Mouse (Mus musculus): Measurements from ENCODE around the gene Tmc5.

The Tmc5 gene

GRCm38 (mm10) chr7:118597201-118597600 is at the start of gene Tmc5:
Gene Tmc5 (plus strand): TSS chr7:118597297.
- H3K27me3 ChIP-seq (ENCODE audit: control insufficient read depth, insufficient read depth, low read length, poor library complexity, severe bottlenecking) = no peaks in the 10 kb centered on the region; the same call in 1 of the 2 replicates
- no peaks in the 10 kb centered on the region for H3K36me3 ChIP-seq (ENCODE audit: control insufficient read depth, insufficient read depth, low read length, poor library complexity, severe bottlenecking)
- no peak for DNase-seq (ENCODE audit: low read depth, low spot score)

GRCm38 (mm10) chr7:118547451-118547850 is 49.6 kb upstream of the Tmc5 start:
- DNase-seq (ENCODE audit: low read depth, low spot score) = no peak
- Histone ChIP-seq H3K27me3 (ENCODE audit: control insufficient read depth, insufficient read depth, low read length, poor library complexity, severe bottlenecking) (no peaks in the 10 kb centered on the region), H3K36me3 (ENCODE audit: control insufficient read depth, insufficient read depth, low read length, poor library complexity, severe bottlenecking) (no peaks in the 10 kb centered on the region)

- no peaks in the 10 kb centered on the region for H3K27me3 ChIP-seq (ENCODE audit: control insufficient read depth, insufficient read depth, low read length, poor library complexity, severe bottlenecking)
- no peaks in the 10 kb centered on the region for H3K36me3 ChIP-seq (ENCODE audit: control insufficient read depth, insufficient read depth, low read length, poor library complexity, severe bottlenecking)
- DNase-seq (ENCODE audit: low read depth, low spot score) = no peak
These were observed 43.2 kb upstream of the Tmc5 start for GRCm38 (mm10) chr7:118553881-118554280.

- Histone ChIP-seq H3K36me3 (ENCODE audit: control insufficient read depth, insufficient read depth, low read length, poor library complexity, severe bottlenecking) (no peaks in the 10 kb centered on the region), H3K27me3 (ENCODE audit: control insufficient read depth, insufficient read depth, low read length, poor library complexity, severe bottlenecking) (no peaks in the 10 kb centered on the region)
- DNase-seq (ENCODE audit: low read depth, low spot score) = no peak
These were observed 42.8 kb upstream of the Tmc5 start for GRCm38 (mm10) chr7:118554290-118554689.

- no peak for DNase-seq (ENCODE audit: low read depth, low spot score)
These were observed 28.0 kb upstream of the Tmc5 start for GRCm38 (mm10) chr7:118569121-118569543.

GRCm38 (mm10) chr7:118571350-118571749 is 25.7 kb upstream of the Tmc5 start:
- Histone ChIP-seq H3K27me3 (ENCODE audit: control insufficient read depth, insufficient read depth, low read length, poor library complexity, severe bottlenecking) (no peaks in the 10 kb centered on the region), H3K36me3 (ENCODE audit: control insufficient read depth, insufficient read depth, low read length, poor library complexity, severe bottlenecking) (no peaks in the 10 kb centered on the region)
- DNase-seq (ENCODE audit: low read depth, low spot score) = no peak

More at GRCm38 (mm10) chr7:118569121-118569543, 28.0 kb upstream of the Tmc5 start:
- Histone ChIP-seq H3K27me3 (ENCODE audit: control insufficient read depth, insufficient read depth, low read length, poor library complexity, severe bottlenecking) (no peaks in the 10 kb centered on the region), H3K36me3 (ENCODE audit: control insufficient read depth, insufficient read depth, low read length, poor library complexity, severe bottlenecking) (no peaks in the 10 kb centered on the region)

- Histone ChIP-seq H3K36me3 (ENCODE audit: control insufficient read depth, insufficient read depth, low read length, poor library complexity, severe bottlenecking) (no peaks in the 10 kb centered on the region), H3K27me3 (ENCODE audit: control insufficient read depth, insufficient read depth, low read length, poor library complexity, severe bottlenecking) (no peaks in the 10 kb centered on the region)
- DNase-seq (ENCODE audit: low read depth, low spot score) = no peak
These were observed 25.1 kb upstream of the Tmc5 start for GRCm38 (mm10) chr7:118572039-118572438.

GRCm38 (mm10) chr7:118578269-118578668 is 18.8 kb upstream of the Tmc5 start:
- H3K27me3 ChIP-seq (ENCODE audit: control insufficient read depth, insufficient read depth, low read length, poor library complexity, severe bottlenecking) = no peaks in the 10 kb centered on the region
- no peaks in the 10 kb centered on the region for H3K36me3 ChIP-seq (ENCODE audit: control insufficient read depth, insufficient read depth, low read length, poor library complexity, severe bottlenecking)
- no peak for DNase-seq (ENCODE audit: low read depth, low spot score)

- no peak for DNase-seq (ENCODE audit: low read depth, low spot score)
- H3K36me3 ChIP-seq (ENCODE audit: control insufficient read depth, insufficient read depth, low read length, poor library complexity, severe bottlenecking) = no peaks in the 10 kb centered on the region
- H3K27me3 ChIP-seq (ENCODE audit: control insufficient read depth, insufficient read depth, low read length, poor library complexity, severe bottlenecking) = no peaks in the 10 kb centered on the region
These were observed 17.2 kb upstream of the Tmc5 start for GRCm38 (mm10) chr7:118579938-118580337.

GRCm38 (mm10) chr7:118583821-118584220 is 13.3 kb upstream of the Tmc5 start:
- Histone ChIP-seq H3K36me3 (ENCODE audit: control insufficient read depth, insufficient read depth, low read length, poor library complexity, severe bottlenecking) (no peaks in the 10 kb centered on the region), H3K27me3 (ENCODE audit: control insufficient read depth, insufficient read depth, low read length, poor library complexity, severe bottlenecking) (no peaks in the 10 kb centered on the region)
- DNase-seq (ENCODE audit: low read depth, low spot score) = no peak

GRCm38 (mm10) chr7:118584257-118584907 is 12.7 kb upstream of the Tmc5 start, which contains the start of gene Tmc7:
Gene Tmc7 (minus strand): TSS chr7:118584736.
- no peaks in the 10 kb centered on the region for H3K36me3 ChIP-seq (ENCODE audit: control insufficient read depth, insufficient read depth, low read length, poor library complexity, severe bottlenecking)
- peak; percentile 57 for DNase-seq (ENCODE audit: low read depth, low spot score)
- no peaks in the 10 kb centered on the region for H3K27me3 ChIP-seq (ENCODE audit: control insufficient read depth, insufficient read depth, low read length, poor library complexity, severe bottlenecking)

GRCm38 (mm10) chr7:118584926-118585325 is 12.2 kb upstream of the Tmc5 start:
- H3K36me3 ChIP-seq (ENCODE audit: control insufficient read depth, insufficient read depth, low read length, poor library complexity, severe bottlenecking) = no peaks in the 10 kb centered on the region
- no peak for DNase-seq (ENCODE audit: low read depth, low spot score)

GRCm38 (mm10) chr7:118585856-118586255 is 11.2 kb upstream of the Tmc5 start:
- Histone ChIP-seq H3K27me3 (ENCODE audit: control insufficient read depth, insufficient read depth, low read length, poor library complexity, severe bottlenecking) (no peaks in the 10 kb centered on the region), H3K36me3 (ENCODE audit: control insufficient read depth, insufficient read depth, low read length, poor library complexity, severe bottlenecking) (no peaks in the 10 kb centered on the region)
- no peak for DNase-seq (ENCODE audit: low read depth, low spot score)

More at GRCm38 (mm10) chr7:118584926-118585325, 12.2 kb upstream of the Tmc5 start:
- no peaks in the 10 kb centered on the region for H3K27me3 ChIP-seq (ENCODE audit: control insufficient read depth, insufficient read depth, low read length, poor library complexity, severe bottlenecking)

GRCm38 (mm10) chr7:118590726-118591305 is 6.3 kb upstream of the Tmc5 start:
- no peaks in the 10 kb centered on the region for H3K27me3 ChIP-seq (ENCODE audit: control insufficient read depth, insufficient read depth, low read length, poor library complexity, severe bottlenecking)
- DNase-seq (ENCODE audit: low read depth, low spot score) = no peak
- no peaks in the 10 kb centered on the region for H3K36me3 ChIP-seq (ENCODE audit: control insufficient read depth, insufficient read depth, low read length, poor library complexity, severe bottlenecking)

GRCm38 (mm10) chr7:118592146-118592545 is 5.0 kb upstream of the Tmc5 start:
- H3K27me3 ChIP-seq (ENCODE audit: control insufficient read depth, insufficient read depth, low read length, poor library complexity, severe bottlenecking) = no peaks in the 10 kb centered on the region; the same call in 1 of the 2 replicates
- no peak for DNase-seq (ENCODE audit: low read depth, low spot score)
- no peaks in the 10 kb centered on the region for H3K36me3 ChIP-seq (ENCODE audit: control insufficient read depth, insufficient read depth, low read length, poor library complexity, severe bottlenecking)
